Comparison of ENCODE assay signal across 21 mouse cellular contexts in the genomic region with DNA sequence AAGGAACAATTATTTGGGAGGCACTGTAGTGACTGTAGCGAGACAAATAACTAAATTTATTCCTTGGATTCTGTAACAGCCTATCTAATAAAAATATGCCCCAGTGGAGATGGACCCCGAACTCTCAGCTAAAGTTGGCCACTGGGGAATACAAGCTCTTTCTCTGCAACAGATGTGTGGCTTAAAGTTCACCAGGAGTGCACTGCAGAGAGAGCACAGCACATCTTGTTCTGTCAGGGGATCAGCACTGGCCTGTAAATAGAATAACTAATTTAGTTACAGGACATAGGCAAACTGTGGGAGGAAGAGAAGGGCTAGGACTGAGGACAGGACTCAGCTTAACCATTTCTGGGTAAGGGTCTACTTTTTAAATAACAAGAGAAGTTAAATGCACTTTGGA.
DNase-seq lines count a peak whose midpoint lies in the region; ATAC-seq lines count a peak whose summit lies in the region.
"Had no signal": no experiment of that assay in that cellular context is flagged by ENCODE, and none has a peak within 500 bp of the region (broad histone marks: within the 10 kb centered on the region; RNA-seq: fewer than 3 reads in every experiment).

No protein-coding gene starts in this region.

- H3K27me3 ChIP-seq in hindbrain, embryonic 16.5 days (replicated peaks; ENCODE audit: control insufficient read depth, insufficient read depth, low read length) = no peaks in the 10 kb centered on the region
- H3K27me3 ChIP-seq: embryonic facial prominence, embryonic 15.5 days; hindbrain, embryonic 15.5 days; liver, embryonic 15.5 days; megakaryocyte, embryonic 14.5 days had no signal

- H3K27ac ChIP-seq in brown adipose tissue, adult 24 weeks (replicated peaks; ENCODE audit: low read depth, low read length) = peak overlapping the region; percentile 68
- no peak overlapping the region for H3K27ac ChIP-seq in hindbrain, embryonic 16.5 days (ENCODE audit: low read depth, low read length)
- H3K27ac ChIP-seq: embryonic facial prominence, embryonic 15.5 days; hindbrain, embryonic 15.5 days; liver, embryonic 15.5 days had no signal

- no peaks in the 10 kb centered on the region for H3K9me3 ChIP-seq in hindbrain, embryonic 16.5 days (ENCODE audit: control insufficient read depth, low read length)
- H3K9me3 ChIP-seq: embryonic facial prominence, embryonic 15.5 days; hindbrain, embryonic 15.5 days; liver, embryonic 15.5 days; megakaryocyte, embryonic 14.5 days had no signal

- no peak overlapping the region for H3K4me3 ChIP-seq in brown adipose tissue, adult 24 weeks (ENCODE audit: insufficient read depth, low read depth, low read length)
- no peak overlapping the region for H3K4me3 ChIP-seq in hindbrain, embryonic 16.5 days (ENCODE audit: low read length)
- H3K4me3 ChIP-seq: embryonic facial prominence, embryonic 15.5 days; hindbrain, embryonic 15.5 days; liver, embryonic 15.5 days; megakaryocyte, embryonic 14.5 days had no signal

- 70% methylated on average over 2 of the region's 2 CpGs for WGBS in hindbrain, embryonic 16.5 days

- H3K4me2 ChIP-seq in hindbrain, embryonic 16.5 days (ENCODE audit: low read length) = no peak overlapping the region
- H3K4me2 ChIP-seq: embryonic facial prominence, embryonic 15.5 days; hindbrain, embryonic 15.5 days; liver, embryonic 15.5 days had no signal

- no peak for ATAC-seq in hindbrain, embryonic 16.5 days
- ATAC-seq: activated CD4-positive, CD25-positive, alpha-beta regulatory T cell, adult 4 months; CD4-positive, CD25-positive, alpha-beta regulatory T cell, adult 4 months; intestine, embryonic 16.5 days had no signal

- no peaks in the 10 kb centered on the region for H3K36me3 ChIP-seq in hindbrain, embryonic 16.5 days (ENCODE audit: control insufficient read depth, insufficient read depth, low read length)
- H3K36me3 ChIP-seq: embryonic facial prominence, embryonic 15.5 days; hindbrain, embryonic 15.5 days; liver, embryonic 15.5 days had no signal

- H3K4me1 ChIP-seq in brown adipose tissue, adult 24 weeks (ENCODE audit: control insufficient read depth, insufficient read depth, insufficient read length, low read length) = peaks cover 3% of the 10 kb centered on the region; the same call in 1 of the 2 replicates
- no peaks in the 10 kb centered on the region for H3K4me1 ChIP-seq in hindbrain, embryonic 16.5 days (ENCODE audit: control insufficient read depth, insufficient read depth, low read depth, low read length)
- H3K4me1 ChIP-seq: embryonic facial prominence, embryonic 15.5 days; hindbrain, embryonic 15.5 days; liver, embryonic 15.5 days had no signal

- peak; percentile 68 to 87 for DNase-seq in heart, adult 18-20 months
- no peak for DNase-seq in heart, postnatal 4 days
- peak; percentile 25 to 70 for DNase-seq in kidney, postnatal 36 days
- DNase-seq in kidney, adult 8-10 months = no peak
- peak; percentile 13 for DNase-seq in A20 (ENCODE audit: low read depth, low spot score)
- no peak for DNase-seq in B cell, adult 2 months
- DNase-seq: adrenal gland, postnatal 36 days; cerebellum, adult 18-20 months; cerebellum, postnatal 36 days; midbrain, embryonic 14.5 days; spleen, adult 18-20 months; thymus, adult 2 months had no signal

- no peak overlapping the region for H3K9ac ChIP-seq in hindbrain, embryonic 16.5 days (ENCODE audit: low read depth, low read length)
- H3K9ac ChIP-seq: embryonic facial prominence, embryonic 15.5 days; hindbrain, embryonic 15.5 days; liver, embryonic 15.5 days had no signal

Comparison
In these comparisons a context has a peak if more than half of its experiments do, and no peak if none do; other contexts are left out.
1. DNase-seq: peak in heart, adult 18-20 months (2 of 2), kidney, postnatal 36 days (2 of 2) and A20 (single experiment); none in heart, postnatal 4 days (single experiment), kidney, adult 8-10 months (0 of 2) and B cell, adult 2 months (0 of 2).